Mouse (Mus musculus): ENCODE data around the gene Magi3. TPM values are rescaled to one million over a fixed set of nuclear protein-coding genes. Genes with fewer than 3 reads are reported as not detected.

Magi3 gene
- polyA plus RNA-seq, 1 experiment from 2014 or later: 5.5 TPM

DNA sequence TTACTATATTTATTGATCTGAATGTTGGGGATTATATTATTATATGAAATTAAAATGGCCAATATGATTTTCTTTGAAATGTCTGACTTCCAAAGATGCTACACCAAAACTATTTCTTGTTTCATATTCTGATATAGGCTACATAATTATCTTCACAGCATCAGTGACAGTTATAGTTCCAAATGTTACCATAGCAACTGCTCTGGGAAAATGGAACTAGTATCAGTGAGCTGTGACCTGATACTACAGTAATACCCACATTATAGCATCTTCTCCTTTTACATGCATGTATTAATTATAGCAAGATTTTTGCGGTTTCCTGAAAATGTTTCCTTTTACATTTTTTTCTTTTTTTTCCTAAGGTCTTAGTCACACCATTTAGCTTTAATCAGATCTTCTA lies 187.4 kb downstream of the Magi3 start:
- H3K9me3 ChIP-seq (ENCODE audit: control insufficient read depth, low read length): no peaks in the 10 kb centered on the region
- H3K4me3 ChIP-seq (ENCODE audit: low read depth, low read length): no peak overlapping the region
- H3K9ac ChIP-seq (ENCODE audit: low read length): no peak overlapping the region
- no peaks in the 10 kb centered on the region for H3K4me1 ChIP-seq (replicated peaks; ENCODE audit: control insufficient read depth, insufficient read depth, low read length)
- no peak for ATAC-seq (replicated peaks; ENCODE audit: low FRiP score)
- H3K4me2 ChIP-seq (ENCODE audit: low read depth, low read length, severe bottlenecking): no peak overlapping the region
- H3K36me3 ChIP-seq (ENCODE audit: control insufficient read depth, insufficient read depth, low read length): no peaks in the 10 kb centered on the region
- H3K27me3 ChIP-seq (ENCODE audit: control insufficient read depth, insufficient read depth, low read length): no peaks in the 10 kb centered on the region
- 98% methylated on average over 1 of the region's 1 CpGs for WGBS
- H3K27ac ChIP-seq (ENCODE audit: low read depth, low read length): no peak overlapping the region
- no peak for DNase-seq (ENCODE audit: low spot score)

GRCm38 (mm10) chr3:104032086-104032485 lies 188.1 kb downstream of the Magi3 start:
- H3K4me2 ChIP-seq (ENCODE audit: low read depth, low read length, severe bottlenecking): no peak overlapping the region
- no peak overlapping the region for H3K27ac ChIP-seq (ENCODE audit: low read depth, low read length)
- H3K9ac ChIP-seq (ENCODE audit: low read length): no peak overlapping the region
- no peaks in the 10 kb centered on the region for H3K4me1 ChIP-seq (replicated peaks; ENCODE audit: control insufficient read depth, insufficient read depth, low read length)
- DNase-seq (ENCODE audit: low spot score) (no peak), ATAC-seq (replicated peaks; ENCODE audit: low FRiP score) (no peak)
- no peaks in the 10 kb centered on the region for H3K9me3 ChIP-seq (ENCODE audit: control insufficient read depth, low read length)
- 94% methylated on average over 1 of the region's 1 CpGs for WGBS
- H3K4me3 ChIP-seq (ENCODE audit: low read depth, low read length): no peak overlapping the region
- no peaks in the 10 kb centered on the region for H3K36me3 ChIP-seq (ENCODE audit: control insufficient read depth, insufficient read depth, low read length)
- no peaks in the 10 kb centered on the region for H3K27me3 ChIP-seq (ENCODE audit: control insufficient read depth, insufficient read depth, low read length)

DNA sequence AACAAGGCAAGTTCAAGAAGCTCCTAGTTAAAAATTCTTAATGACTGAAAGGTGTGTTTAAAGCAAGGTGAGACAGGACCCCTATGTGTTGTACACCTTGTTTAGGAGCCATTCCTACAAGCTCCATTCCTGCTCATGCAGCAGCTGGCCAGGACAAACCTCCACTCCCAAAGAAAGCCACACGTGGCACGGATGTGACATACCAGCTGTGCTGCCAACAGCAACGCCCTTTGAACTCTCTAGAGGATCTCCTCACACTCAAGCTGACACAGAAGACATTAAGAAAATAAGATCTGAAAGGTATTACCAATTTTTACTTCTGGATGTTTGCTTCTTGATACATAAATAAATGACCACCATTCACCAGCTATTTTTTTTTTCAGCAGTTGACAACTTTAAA lies 193.2 kb downstream of the Magi3 start:
- Histone ChIP-seq H3K4me1 (replicated peaks; ENCODE audit: control insufficient read depth, insufficient read depth, low read length) (no peaks in the 10 kb centered on the region), H3K36me3 (ENCODE audit: control insufficient read depth, insufficient read depth, low read length) (no peaks in the 10 kb centered on the region), H3K9ac (ENCODE audit: low read length) (no peak overlapping the region), H3K27ac (ENCODE audit: low read depth, low read length) (no peak overlapping the region), H3K9me3 (ENCODE audit: control insufficient read depth, low read length) (no peaks in the 10 kb centered on the region), H3K4me3 (ENCODE audit: low read depth, low read length) (no peak overlapping the region), H3K4me2 (ENCODE audit: low read depth, low read length, severe bottlenecking) (no peak overlapping the region), H3K27me3 (ENCODE audit: control insufficient read depth, insufficient read depth, low read length) (no peaks in the 10 kb centered on the region)
- 65% methylated on average over 3 of the region's 3 CpGs for WGBS
- DNase-seq (ENCODE audit: low spot score): no peak
- ATAC-seq (replicated peaks; ENCODE audit: low FRiP score): no peak

DNA sequence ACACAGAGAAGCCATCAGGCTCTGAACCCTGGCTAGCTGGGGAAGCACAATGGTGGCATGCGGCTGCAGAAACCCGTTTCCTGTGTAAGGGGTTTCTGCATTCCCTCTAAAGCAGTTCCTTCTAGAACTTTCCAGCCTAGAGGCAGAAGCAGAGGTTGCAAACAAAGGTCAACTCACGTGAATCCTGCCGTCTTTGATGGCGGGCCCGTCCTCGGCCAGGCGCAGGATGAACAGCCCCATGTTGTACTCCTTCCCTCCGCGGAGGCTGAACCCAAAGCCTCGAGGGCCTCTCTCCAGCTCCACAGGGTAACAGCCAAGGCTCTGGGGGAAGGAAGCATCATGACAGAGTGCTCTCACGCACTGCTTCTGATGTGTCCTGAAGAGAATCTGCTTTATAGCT lies 200.1 kb downstream of the Magi3 start:
- DNase-seq (ENCODE audit: low spot score) (no peak), ATAC-seq (replicated peaks; ENCODE audit: low FRiP score) (no peak)
- Histone ChIP-seq H3K27ac (ENCODE audit: low read depth, low read length) (no peak overlapping the region), H3K4me3 (ENCODE audit: low read depth, low read length) (no peak overlapping the region), H3K4me2 (ENCODE audit: low read depth, low read length, severe bottlenecking) (no peak overlapping the region), H3K9ac (ENCODE audit: low read length) (no peak overlapping the region), H3K4me1 (replicated peaks; ENCODE audit: control insufficient read depth, insufficient read depth, low read length) (no peaks in the 10 kb centered on the region), H3K9me3 (ENCODE audit: control insufficient read depth, low read length) (no peaks in the 10 kb centered on the region), H3K36me3 (ENCODE audit: control insufficient read depth, insufficient read depth, low read length) (no peaks in the 10 kb centered on the region), H3K27me3 (ENCODE audit: control insufficient read depth, insufficient read depth, low read length) (no peaks in the 10 kb centered on the region)
- 89% methylated on average over 12 of the region's 12 CpGs for WGBS

DNA sequence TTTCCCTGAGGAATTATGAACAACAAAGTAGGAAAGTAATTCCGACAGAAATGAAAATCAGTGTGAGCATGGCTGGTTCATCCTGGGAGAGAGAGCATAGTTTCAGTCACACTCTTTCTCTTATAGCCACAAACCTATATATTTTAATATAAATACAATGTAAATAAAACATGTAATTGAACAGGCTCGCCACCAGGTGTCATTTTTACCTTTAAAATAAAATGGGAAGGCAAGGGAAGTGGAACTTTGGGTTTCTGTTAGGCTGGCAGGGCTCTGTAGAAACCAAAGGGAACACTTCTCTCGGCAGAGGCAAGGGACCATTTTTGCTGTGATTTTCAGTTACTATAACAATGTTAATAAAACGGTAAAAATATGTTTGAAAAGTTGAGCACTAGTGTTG lies 200.7 kb downstream of the Magi3 start:
- H3K27me3 ChIP-seq (ENCODE audit: control insufficient read depth, insufficient read depth, low read length): no peaks in the 10 kb centered on the region
- H3K27ac ChIP-seq (ENCODE audit: low read depth, low read length): no peak overlapping the region
- DNase-seq (ENCODE audit: low spot score) (no peak), ATAC-seq (replicated peaks; ENCODE audit: low FRiP score) (no peak)
- no peak overlapping the region for H3K4me2 ChIP-seq (ENCODE audit: low read depth, low read length, severe bottlenecking)
- no peaks in the 10 kb centered on the region for H3K36me3 ChIP-seq (ENCODE audit: control insufficient read depth, insufficient read depth, low read length)
- H3K9ac ChIP-seq (ENCODE audit: low read length): no peak overlapping the region
- H3K4me3 ChIP-seq (ENCODE audit: low read depth, low read length): no peak overlapping the region
- no peaks in the 10 kb centered on the region for H3K9me3 ChIP-seq (ENCODE audit: control insufficient read depth, low read length)
- WGBS: 72% methylated on average over 4 of the region's 4 CpGs
- H3K4me1 ChIP-seq (replicated peaks; ENCODE audit: control insufficient read depth, insufficient read depth, low read length): no peaks in the 10 kb centered on the region

- H3K36me3 ChIP-seq (ENCODE audit: control insufficient read depth, insufficient read depth, low read length): no peaks in the 10 kb centered on the region
- H3K4me3 ChIP-seq (ENCODE audit: low read depth, low read length): no peak overlapping the region
- no peak overlapping the region for H3K9ac ChIP-seq (ENCODE audit: low read length)
- no peaks in the 10 kb centered on the region for H3K4me1 ChIP-seq (replicated peaks; ENCODE audit: control insufficient read depth, insufficient read depth, low read length)
- no peaks in the 10 kb centered on the region for H3K27me3 ChIP-seq (ENCODE audit: control insufficient read depth, insufficient read depth, low read length)
- ATAC-seq (replicated peaks; ENCODE audit: low FRiP score): no peak
- no peak overlapping the region for H3K4me2 ChIP-seq (ENCODE audit: low read depth, low read length, severe bottlenecking)
- 57% methylated on average over 3 of the region's 3 CpGs for WGBS
- DNase-seq (ENCODE audit: low spot score): no peak
- H3K9me3 ChIP-seq (ENCODE audit: control insufficient read depth, low read length): no peaks in the 10 kb centered on the region
- no peak overlapping the region for H3K27ac ChIP-seq (ENCODE audit: low read depth, low read length)
These were observed 202.2 kb downstream of the Magi3 start for GRCm38 (mm10) chr3:104017931-104018330.

DNA sequence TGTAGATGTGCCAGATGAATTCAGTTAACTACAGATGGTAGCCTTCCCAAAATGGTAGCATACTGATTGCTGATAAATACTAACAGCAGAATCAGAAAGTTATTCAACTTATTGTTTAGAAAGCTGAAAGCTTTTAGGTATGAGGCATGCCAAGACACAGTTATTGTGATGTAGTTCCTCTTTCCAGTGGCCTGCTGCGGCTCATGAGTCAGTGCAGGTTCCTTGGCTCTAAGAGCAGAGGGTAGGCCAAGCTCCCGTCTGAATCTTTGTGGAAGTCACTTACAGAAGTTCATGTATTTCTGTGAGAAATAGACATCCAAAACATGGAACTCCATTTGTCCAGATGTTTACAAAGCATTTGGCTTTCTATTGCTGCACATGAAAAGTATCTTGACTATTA lies 208.2 kb downstream of the Magi3 start:
- no peak overlapping the region for H3K27ac ChIP-seq (ENCODE audit: low read depth, low read length)
- H3K9me3 ChIP-seq (ENCODE audit: control insufficient read depth, low read length): no peaks in the 10 kb centered on the region
- no peak for ATAC-seq (replicated peaks; ENCODE audit: low FRiP score)
- no peaks in the 10 kb centered on the region for H3K4me1 ChIP-seq (replicated peaks; ENCODE audit: control insufficient read depth, insufficient read depth, low read length)
- H3K27me3 ChIP-seq (ENCODE audit: control insufficient read depth, insufficient read depth, low read length): no peaks in the 10 kb centered on the region
- no peak overlapping the region for H3K9ac ChIP-seq (ENCODE audit: low read length)
- no peak overlapping the region for H3K4me2 ChIP-seq (ENCODE audit: low read depth, low read length, severe bottlenecking)
- H3K36me3 ChIP-seq (ENCODE audit: control insufficient read depth, insufficient read depth, low read length): peaks cover 1% of the 10 kb centered on the region; the same call in 1 of the 2 replicates
- 91% methylated on average over 2 of the region's 2 CpGs for WGBS
- no peak for DNase-seq (ENCODE audit: low spot score)
- H3K4me3 ChIP-seq (ENCODE audit: low read depth, low read length): no peak overlapping the region

- H3K9me3 ChIP-seq (ENCODE audit: control insufficient read depth, low read length): no peaks in the 10 kb centered on the region
- H3K36me3 ChIP-seq (ENCODE audit: control insufficient read depth, insufficient read depth, low read length): peaks cover 6% of the 10 kb centered on the region; the same call in 1 of the 2 replicates
- no peak overlapping the region for H3K9ac ChIP-seq (ENCODE audit: low read length)
- ATAC-seq (replicated peaks; ENCODE audit: low FRiP score) (no peak), DNase-seq (ENCODE audit: low spot score) (no peak)
- H3K27me3 ChIP-seq (ENCODE audit: control insufficient read depth, insufficient read depth, low read length): no peaks in the 10 kb centered on the region
- WGBS: 85% methylated on average over 5 of the region's 5 CpGs
- no peaks in the 10 kb centered on the region for H3K4me1 ChIP-seq (replicated peaks; ENCODE audit: control insufficient read depth, insufficient read depth, low read length)
- H3K4me3 ChIP-seq (ENCODE audit: low read depth, low read length): no peak overlapping the region
- no peak overlapping the region for H3K4me2 ChIP-seq (ENCODE audit: low read depth, low read length, severe bottlenecking)
- no peak overlapping the region for H3K27ac ChIP-seq (ENCODE audit: low read depth, low read length)
These were observed 210.1 kb downstream of the Magi3 start for GRCm38 (mm10) chr3:104009924-104010662.

DNA sequence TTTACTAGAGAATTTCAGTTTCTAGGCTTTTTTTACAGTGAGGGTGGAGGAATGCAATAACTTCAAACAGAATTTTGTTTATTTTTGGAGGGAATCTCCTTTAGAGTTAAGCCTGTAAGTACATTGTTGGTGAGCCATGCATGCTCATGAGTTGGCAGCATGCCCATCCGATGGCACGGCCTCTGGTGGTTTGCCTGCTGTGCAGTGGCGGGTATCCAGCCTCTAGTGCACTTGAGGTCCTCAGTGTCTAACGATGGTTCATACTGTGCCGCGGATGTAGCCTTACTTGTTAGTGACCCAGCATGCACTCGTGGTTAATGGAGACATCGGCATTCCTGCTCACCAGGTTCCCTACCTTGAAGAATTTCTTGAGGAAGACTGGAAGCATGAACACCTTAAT lies 212.7 kb downstream of the Magi3 start:
- ATAC-seq (replicated peaks; ENCODE audit: low FRiP score) (no peak), DNase-seq (ENCODE audit: low spot score) (no peak)
- Histone ChIP-seq H3K4me2 (ENCODE audit: low read depth, low read length, severe bottlenecking) (no peak overlapping the region), H3K36me3 (ENCODE audit: control insufficient read depth, insufficient read depth, low read length) (peaks cover 11% of the 10 kb centered on the region; the same call in 1 of the 2 replicates), H3K4me3 (ENCODE audit: low read depth, low read length) (no peak overlapping the region), H3K4me1 (replicated peaks; ENCODE audit: control insufficient read depth, insufficient read depth, low read length) (no peaks in the 10 kb centered on the region), H3K9me3 (ENCODE audit: control insufficient read depth, low read length) (no peaks in the 10 kb centered on the region), H3K27ac (ENCODE audit: low read depth, low read length) (no peak overlapping the region), H3K9ac (ENCODE audit: low read length) (no peak overlapping the region), H3K27me3 (ENCODE audit: control insufficient read depth, insufficient read depth, low read length) (no peaks in the 10 kb centered on the region)
- 85% methylated on average over 8 of the region's 8 CpGs for WGBS
